Mouse (Mus musculus) adipocyte (in vitro differentiated cells): ENCODE results near the gene Wfdc18.

Source experiments
- DNase-seq: peaks from one replicate; pipeline ENCODE4 v3.0.0-alpha.2; 2016; ENCODE audit warnings: low spot score

Wfdc18 gene

DNA sequence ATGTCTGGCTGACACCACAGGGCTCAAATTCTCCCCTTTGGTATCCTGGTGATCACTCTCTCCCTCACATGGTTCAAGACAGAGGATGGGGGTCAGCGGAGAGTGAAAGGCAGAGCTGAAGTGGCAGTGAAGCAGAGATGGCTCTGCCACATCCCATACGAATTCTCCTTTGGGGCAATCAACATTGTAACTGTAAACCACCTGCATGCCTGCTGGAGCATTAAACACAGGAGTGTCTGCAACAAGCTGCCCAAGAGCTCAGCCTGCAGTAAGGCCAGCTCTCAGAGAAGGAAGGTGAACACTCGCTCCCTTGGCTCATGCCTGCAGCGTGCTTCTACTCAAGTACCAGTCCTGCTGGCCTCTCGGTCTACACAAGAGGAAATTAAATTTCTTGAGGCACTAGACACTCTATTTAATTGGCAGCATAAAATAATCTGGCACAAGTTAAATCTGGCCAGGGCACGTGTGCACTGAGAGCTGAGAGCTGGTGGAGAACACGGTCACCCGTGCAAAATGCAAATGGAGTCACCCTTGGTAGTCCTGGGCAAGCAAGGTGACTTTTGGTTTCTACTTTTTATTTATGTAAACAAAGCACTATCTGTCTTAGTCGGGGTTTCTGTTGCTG is 34.0 kb downstream of the Wfdc18 start:
- no peak for DNase-seq

DNA sequence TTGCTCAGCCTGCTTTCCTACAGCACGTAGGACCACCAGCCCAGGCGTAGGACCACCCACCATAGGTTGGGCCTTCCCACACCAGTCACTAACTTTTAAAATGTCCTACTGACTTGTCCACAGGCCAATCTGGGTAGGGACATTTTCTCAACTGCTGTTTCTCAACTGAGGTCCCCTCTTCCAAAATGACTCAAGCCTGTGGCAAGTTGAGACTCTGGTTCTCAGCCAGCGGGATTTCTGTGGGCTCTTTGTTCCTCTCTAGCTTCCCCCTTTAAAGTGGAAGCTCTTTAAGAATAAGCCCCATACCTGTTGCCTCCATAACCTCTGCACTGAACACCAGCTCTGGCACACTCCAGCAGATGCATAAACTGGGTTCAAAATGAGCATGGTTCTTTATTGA is 34.7 kb downstream of the Wfdc18 start:
- peak; percentile 32 for DNase-seq

DNA sequence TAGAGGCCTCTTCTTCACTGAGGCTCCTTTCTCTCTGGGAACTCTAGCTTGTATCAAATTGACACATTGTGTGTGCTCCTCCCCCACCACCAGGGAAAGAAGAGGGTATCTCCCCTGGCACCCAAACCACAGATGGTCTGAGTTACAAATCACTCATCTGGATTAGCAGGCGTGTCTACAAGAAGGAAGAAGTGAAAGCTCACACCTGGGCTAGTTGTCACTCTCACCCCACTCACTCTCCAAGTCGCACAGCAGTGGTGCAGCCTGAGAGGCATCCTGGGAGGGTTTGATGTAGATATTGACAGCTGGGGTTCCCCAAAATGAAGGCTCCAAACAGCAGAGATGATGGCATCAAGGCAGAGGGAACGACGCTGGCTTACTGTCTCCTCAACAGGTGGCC is 37.3 kb downstream of the Wfdc18 start:
- no peak for DNase-seq

DNA sequence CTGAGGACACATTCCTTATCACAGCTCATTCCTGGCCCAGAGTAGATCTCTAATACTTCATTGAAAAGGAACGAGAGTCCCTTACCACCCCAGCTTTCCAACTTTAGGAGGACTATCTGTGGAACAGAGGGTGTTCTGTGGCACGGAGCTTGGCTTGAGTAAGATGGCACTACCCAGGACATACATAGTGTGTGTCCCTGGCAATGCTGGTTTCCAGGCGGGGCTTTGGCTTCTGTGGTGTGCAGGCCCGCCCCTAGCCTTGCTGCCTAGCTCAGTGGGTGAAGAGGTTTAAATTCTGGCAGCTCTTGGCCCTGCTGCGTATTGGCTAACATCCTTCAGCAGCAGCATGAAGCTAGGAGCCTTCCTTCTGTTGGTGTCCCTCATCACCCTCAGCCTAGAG is 37.9 kb downstream of the Wfdc18 start, which contains the start of gene Wfdc21:
Wfdc21 (plus strand) TSS at position 260 of the 400 bp plus-strand sequence.
- DNase-seq, result peak; percentile 65

DNA sequence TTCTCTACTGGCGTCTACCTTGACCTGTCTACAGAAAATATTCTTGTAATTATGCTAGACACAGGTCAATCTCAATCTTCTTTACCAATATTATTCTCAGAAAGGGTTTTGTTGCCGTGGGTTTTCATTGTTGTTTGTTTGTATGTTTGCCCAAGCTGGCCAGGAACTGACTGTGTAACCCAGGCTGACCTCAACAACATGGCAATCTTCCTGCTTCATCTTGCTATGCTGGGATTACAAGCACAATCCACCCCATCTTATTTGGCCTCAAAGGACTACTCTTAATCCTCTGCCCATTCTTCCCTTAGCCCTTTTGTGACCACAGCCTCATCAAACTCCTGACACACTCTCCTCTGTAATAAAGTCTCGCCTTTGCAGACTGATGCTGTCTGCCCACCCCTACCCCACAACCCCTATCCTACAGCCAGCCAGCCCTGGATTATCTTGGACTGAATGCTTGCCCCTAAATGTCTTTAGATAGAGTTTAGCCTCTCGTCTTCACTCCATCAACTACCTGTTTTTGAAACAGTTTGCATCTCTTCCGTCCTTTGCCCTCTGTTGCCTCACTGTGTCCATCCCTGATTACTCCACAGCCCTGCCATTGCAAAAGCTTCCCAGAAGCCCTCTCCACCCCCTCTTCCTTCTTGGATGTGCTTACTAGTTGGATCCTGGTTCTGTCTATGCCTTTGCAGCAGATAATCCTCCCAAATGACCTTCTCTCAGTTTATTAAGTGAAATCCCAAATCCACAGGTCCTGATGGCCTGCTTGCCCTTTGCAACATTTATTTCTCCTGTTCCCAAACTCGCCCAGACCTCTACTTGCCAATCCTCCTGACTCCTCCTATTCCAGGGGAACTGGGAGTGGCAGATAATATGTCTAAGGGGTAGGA is 38.8 kb downstream of the Wfdc18 start:
- DNase-seq, result peak; percentile 69

DNA sequence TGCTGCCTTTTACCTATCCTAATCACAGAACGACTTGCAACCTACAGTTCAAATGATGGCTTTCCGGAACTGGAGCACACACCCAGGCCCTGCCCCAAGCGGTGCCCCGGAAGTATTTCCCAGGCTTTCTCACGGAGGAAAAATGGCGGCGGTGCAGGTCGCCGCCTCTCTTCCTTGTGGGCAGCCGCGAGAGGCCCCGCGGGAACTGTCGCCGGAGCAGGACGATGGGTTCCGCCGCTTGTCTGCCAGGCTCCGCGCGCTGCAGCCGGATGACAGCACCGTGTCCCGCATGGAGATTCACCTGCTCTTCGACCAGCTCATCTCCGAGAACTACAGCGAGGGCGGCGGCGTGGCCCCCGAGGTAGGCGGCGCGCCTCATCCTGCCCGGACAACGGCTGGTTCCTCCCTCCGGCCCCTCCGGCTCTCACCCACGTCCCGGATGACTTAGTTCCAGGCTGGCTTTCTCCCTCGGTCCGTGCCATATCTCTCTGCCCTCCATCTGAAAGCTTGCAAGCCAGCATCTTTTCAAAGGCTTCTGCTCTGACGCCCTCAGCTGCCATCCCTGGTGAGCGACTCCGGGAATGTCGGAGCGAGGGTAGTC is 44.9 kb downstream of the Wfdc18 start, which contains the start of gene Heatr6:
Heatr6 (plus strand) TSS at position 116 of the 601 bp plus-strand sequence.
- peak; percentile 96 for DNase-seq

DNA sequence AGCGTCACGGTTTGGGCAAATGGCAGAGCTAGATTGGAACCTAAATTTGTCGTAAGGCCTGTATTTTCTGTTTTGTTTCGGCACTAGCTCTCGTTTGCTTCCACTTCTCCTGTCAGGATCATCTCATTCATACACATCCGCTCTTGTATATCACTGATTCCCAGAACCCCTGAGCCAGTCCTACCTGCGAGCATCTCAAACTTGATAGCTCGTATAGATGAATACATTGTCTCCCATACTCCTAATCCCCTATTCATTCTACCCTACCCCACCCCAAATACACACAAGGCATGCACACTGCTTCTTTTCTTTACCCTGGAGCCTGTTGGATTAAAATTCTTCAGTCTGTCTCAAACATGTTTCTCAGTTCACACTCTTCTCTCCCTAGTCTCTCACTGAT is 45.4 kb downstream of the Wfdc18 start:
- no peak for DNase-seq
